Mouse (Mus musculus): ENCODE results near the gene Pnma1. TPM values are rescaled to one million over a fixed set of nuclear protein-coding genes. Genes with fewer than 3 reads are reported as not detected.
"Not testable (repeated sequence)": the region's sequence is repeated elsewhere in the genome, so short reads cannot be mapped to it uniquely, and the experiment has no call there.

The Pnma1 gene
- total and polyA plus RNA-seq, 2 experiments from 2014 or later: 0.31 TPM; not detected in 1

DNA sequence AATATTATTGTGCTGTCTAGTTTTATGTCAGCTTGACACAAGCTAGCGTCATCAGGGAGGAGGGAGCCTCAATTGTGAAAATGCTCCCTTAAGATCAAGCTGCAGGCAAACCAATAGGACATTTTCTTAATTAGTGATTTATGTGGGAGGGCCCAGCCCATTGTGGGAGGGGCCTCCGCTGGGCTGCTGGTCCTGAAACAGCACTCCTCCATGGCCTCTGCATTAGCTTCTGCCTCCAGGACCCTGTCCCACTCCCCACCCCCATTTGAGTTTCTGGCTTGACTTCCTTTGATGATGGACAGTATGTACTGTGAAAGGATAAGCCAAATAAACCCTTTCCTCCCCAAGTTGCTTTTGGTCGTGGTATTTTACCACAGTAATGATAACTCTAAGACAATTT is 41.3 kb downstream of the Pnma1 start:
- no peak overlapping the region for H3K9ac ChIP-seq (replicated peaks; ENCODE audit: low read depth, low read length)
- no peak for ATAC-seq (ENCODE audit: insufficient read depth, low read depth)
- WGBS: 79% methylated on average over 3 of the region's 3 CpGs

DNA sequence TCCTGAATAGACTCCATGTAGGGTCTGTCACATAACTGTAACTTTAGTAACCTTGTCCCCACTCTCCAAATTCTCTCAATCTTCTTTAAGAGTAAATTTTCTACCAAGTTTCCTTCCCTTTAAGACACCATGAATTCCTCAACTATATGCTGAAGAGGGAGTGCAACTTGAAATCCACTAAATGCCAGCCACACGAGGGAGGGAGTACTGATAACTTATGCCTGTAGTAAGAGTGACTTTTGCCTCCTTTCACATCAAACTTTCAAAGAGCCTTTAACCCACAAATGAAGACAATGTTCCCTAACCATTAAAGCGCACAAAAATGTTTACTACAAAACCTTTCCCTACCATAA is 46.8 kb downstream of the Pnma1 start:
- no peak overlapping the region for H3K27ac ChIP-seq (ENCODE audit: low read depth)
- no peak for ATAC-seq (ENCODE audit: insufficient read depth, low read depth)

More for the DNA sequence above, 41.3 kb downstream of the Pnma1 start:
- Histone ChIP-seq H3K27me3 (ENCODE audit: control insufficient read depth, insufficient read depth, low read length) (no peaks in the 10 kb centered on the region), H3K36me3 (replicated peaks; ENCODE audit: control insufficient read depth, insufficient read depth, low read length) (no peaks in the 10 kb centered on the region), H3K9me3 (replicated peaks; ENCODE audit: control insufficient read depth, low read length) (no peaks in the 10 kb centered on the region), H3K27ac (ENCODE audit: low read depth) (no peak overlapping the region), H3K4me3 (ENCODE audit: low read depth, low read length) (no peak overlapping the region), H3K4me1 (ENCODE audit: control insufficient read depth, insufficient read depth) (no peaks in the 10 kb centered on the region), H3K4me2 (ENCODE audit: low read depth, low read length) (no peak overlapping the region)
- no peak for TF ChIP-seq EP300 (IDR thresholded peaks at IDR 0.05; ENCODE audit: low read depth)
- TF ChIP-seq CTCF (IDR thresholded peaks at IDR 0.05; ENCODE audit: low read depth): no peak
- DNase-seq (ENCODE audit: low spot score): no peak

DNA sequence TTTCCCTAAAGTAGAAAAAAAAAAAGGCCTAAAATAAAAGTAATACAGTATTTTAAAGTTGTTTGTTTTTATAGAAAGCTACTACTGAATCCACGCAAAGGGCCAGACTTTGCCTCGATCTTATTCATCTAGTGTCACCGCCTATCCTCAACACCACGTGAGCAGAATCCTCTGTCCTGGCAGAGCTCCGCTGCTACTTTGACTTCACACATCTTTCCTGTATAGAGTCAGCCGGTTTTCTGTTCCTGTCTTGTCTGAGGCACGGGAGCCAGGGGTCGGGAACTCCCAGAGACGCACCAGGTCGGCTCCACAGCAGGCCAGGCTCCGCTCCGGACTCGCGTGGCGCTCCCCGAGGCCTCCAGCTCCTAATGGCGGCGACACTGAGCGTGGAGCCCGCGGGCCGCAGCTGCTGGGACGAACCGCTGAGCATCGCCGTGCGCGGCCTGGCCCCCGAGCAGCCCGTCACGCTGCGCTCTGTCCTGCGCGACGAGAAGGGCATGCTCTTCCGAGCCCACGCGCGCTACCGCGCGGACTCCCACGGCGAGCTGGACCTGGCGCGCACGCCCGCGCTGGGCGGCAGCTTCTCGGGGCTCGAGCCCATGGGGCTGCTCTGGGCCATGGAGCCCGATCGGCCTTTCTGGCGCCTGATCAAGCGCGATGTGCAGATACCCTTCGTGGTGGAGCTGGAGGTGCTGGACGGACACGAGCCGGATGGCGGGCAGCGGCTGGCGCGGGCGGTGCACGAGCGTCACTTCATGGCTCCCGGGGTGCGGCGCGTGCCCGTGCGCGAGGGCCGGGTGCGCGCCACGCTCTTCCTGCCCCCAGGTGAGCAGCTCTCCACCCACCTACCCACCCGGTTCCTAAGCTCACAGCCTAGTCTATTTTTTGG is 47.4 kb downstream of the Pnma1 start, which contains the start of gene Acot6:
TSS of gene Acot6 (plus strand) at position 51 of the 889 bp plus-strand sequence.
- H3K4me3 ChIP-seq (ENCODE audit: low read depth, low read length): peak within 1 kb of the TSS; percentile 57
- peak; percentile 43 for DNase-seq (ENCODE audit: low spot score)
- H3K4me2 ChIP-seq (ENCODE audit: low read depth, low read length): peak within 1 kb of the TSS; percentile 79
- H3K9ac ChIP-seq (replicated peaks; ENCODE audit: low read depth, low read length): peak within 1 kb of the TSS; percentile 65
- peak within 1 kb of the TSS; percentile 13; the same call in 1 of the 2 replicates for H3K27ac ChIP-seq (ENCODE audit: low read depth)
- not testable (repeated sequence) for H3K4me1 ChIP-seq (ENCODE audit: control insufficient read depth, insufficient read depth); H3K36me3 ChIP-seq (replicated peaks; ENCODE audit: control insufficient read depth, insufficient read depth, low read length); H3K9me3 ChIP-seq (replicated peaks; ENCODE audit: control insufficient read depth, low read length); H3K27me3 ChIP-seq (ENCODE audit: control insufficient read depth, insufficient read depth, low read length)
- ATAC-seq (ENCODE audit: insufficient read depth, low read depth): peak; percentile 74
- WGBS: 1% methylated on average over 68 of the region's 80 CpGs

More for the DNA sequence above, 46.8 kb downstream of the Pnma1 start:
- DNase-seq (ENCODE audit: low spot score): no peak
- peak overlapping the region; percentile 79 for H3K4me2 ChIP-seq (ENCODE audit: low read depth, low read length)
- H3K27me3 ChIP-seq (ENCODE audit: control insufficient read depth, insufficient read depth, low read length): no peaks in the 10 kb centered on the region
- peak overlapping the region; percentile 57 for H3K4me3 ChIP-seq (ENCODE audit: low read depth, low read length)
- peak overlapping the region; percentile 65 for H3K9ac ChIP-seq (replicated peaks; ENCODE audit: low read depth, low read length)
- no peaks in the 10 kb centered on the region for H3K9me3 ChIP-seq (replicated peaks; ENCODE audit: control insufficient read depth, low read length)
- no peaks in the 10 kb centered on the region for H3K4me1 ChIP-seq (ENCODE audit: control insufficient read depth, insufficient read depth)
- TF ChIP-seq EP300 (IDR thresholded peaks at IDR 0.05; ENCODE audit: low read depth) (no peak), CTCF (IDR thresholded peaks at IDR 0.05; ENCODE audit: low read depth) (no peak)
- WGBS: 59% methylated on average over 2 of the region's 2 CpGs
- H3K36me3 ChIP-seq (replicated peaks; ENCODE audit: control insufficient read depth, insufficient read depth, low read length): no peaks in the 10 kb centered on the region

DNA sequence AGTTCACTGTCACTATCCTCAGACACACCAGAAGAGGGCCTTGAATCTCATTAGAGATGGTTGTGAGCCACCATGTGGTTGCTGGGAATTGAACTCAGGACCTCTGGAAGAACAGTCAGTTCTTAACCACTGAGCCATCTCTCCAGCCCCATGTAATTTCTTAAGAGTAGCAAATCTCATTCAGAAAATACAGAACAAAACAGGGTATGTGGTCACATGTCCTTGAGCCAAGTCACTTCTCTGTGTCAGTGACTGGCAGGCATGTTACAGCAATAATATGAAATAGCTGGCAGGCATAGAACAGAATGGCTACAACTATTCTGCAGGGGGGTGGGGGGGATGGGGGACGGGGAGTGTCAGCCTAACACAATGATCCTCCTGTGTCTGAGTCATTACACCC is 48.2 kb downstream of the Pnma1 start:
- DNase-seq (ENCODE audit: low spot score) (no peak), ATAC-seq (ENCODE audit: insufficient read depth, low read depth) (no peak)
- 0 out of 2 replicates have a peak overlapping the region, but pooled peaks have one; percentile 57 for H3K4me3 ChIP-seq (ENCODE audit: low read depth, low read length)
- H3K27ac ChIP-seq (ENCODE audit: low read depth): no peak overlapping the region
- TF ChIP-seq CTCF (IDR thresholded peaks at IDR 0.05; ENCODE audit: low read depth) (no peak), EP300 (IDR thresholded peaks at IDR 0.05; ENCODE audit: low read depth) (no peak)
- H3K9me3 ChIP-seq (replicated peaks; ENCODE audit: control insufficient read depth, low read length): no peaks in the 10 kb centered on the region
- no peaks in the 10 kb centered on the region for H3K4me1 ChIP-seq (ENCODE audit: control insufficient read depth, insufficient read depth)
- H3K27me3 ChIP-seq (ENCODE audit: control insufficient read depth, insufficient read depth, low read length): no peaks in the 10 kb centered on the region
- H3K36me3 ChIP-seq (replicated peaks; ENCODE audit: control insufficient read depth, insufficient read depth, low read length): no peaks in the 10 kb centered on the region
- no peak overlapping the region for H3K9ac ChIP-seq (replicated peaks; ENCODE audit: low read depth, low read length)
- 87% methylated on average over 1 of the region's 1 CpGs for WGBS
- peak overlapping the region; percentile 79; the same call in 1 of the 2 replicates for H3K4me2 ChIP-seq (ENCODE audit: low read depth, low read length)

DNA sequence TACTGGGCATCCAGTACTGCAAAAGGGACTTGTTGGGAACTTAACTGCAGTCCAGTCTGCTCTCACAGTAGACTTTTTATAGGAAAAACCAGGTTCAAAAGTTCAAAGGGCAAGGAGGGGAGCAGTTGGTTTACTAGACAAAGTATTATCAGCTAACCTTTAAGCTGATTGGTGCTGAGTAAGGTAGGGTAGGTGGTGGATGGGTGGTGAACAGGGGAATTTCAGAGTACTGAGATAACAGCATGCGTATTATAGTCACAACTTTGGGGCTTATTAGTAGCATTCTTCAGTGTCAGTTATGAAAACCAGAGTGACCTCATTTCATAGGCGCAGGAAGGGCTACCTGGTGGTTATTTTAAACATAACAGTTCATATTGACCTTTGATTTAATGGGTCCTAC is 48.7 kb downstream of the Pnma1 start:
- H3K27ac ChIP-seq (ENCODE audit: low read depth): no peak overlapping the region
- no peak for DNase-seq (ENCODE audit: low spot score)
- ATAC-seq (ENCODE audit: insufficient read depth, low read depth): no peak
- no peak overlapping the region for H3K4me2 ChIP-seq (ENCODE audit: low read depth, low read length)
- WGBS: 100% methylated on average over 2 of the region's 2 CpGs
- TF ChIP-seq EP300 (IDR thresholded peaks at IDR 0.05; ENCODE audit: low read depth) (no peak), CTCF (IDR thresholded peaks at IDR 0.05; ENCODE audit: low read depth) (no peak)
- H3K36me3 ChIP-seq (replicated peaks; ENCODE audit: control insufficient read depth, insufficient read depth, low read length): no peaks in the 10 kb centered on the region
- no peak overlapping the region for H3K4me3 ChIP-seq (ENCODE audit: low read depth, low read length)
- H3K4me1 ChIP-seq (ENCODE audit: control insufficient read depth, insufficient read depth): no peaks in the 10 kb centered on the region
- H3K27me3 ChIP-seq (ENCODE audit: control insufficient read depth, insufficient read depth, low read length): no peaks in the 10 kb centered on the region
- H3K9ac ChIP-seq (replicated peaks; ENCODE audit: low read depth, low read length): no peak overlapping the region
- no peaks in the 10 kb centered on the region for H3K9me3 ChIP-seq (replicated peaks; ENCODE audit: control insufficient read depth, low read length)

Other genes starting within 250 kb of the Pnma1 start
- 22.8 and 42.1 TPM in 2 replicates for gene Numb, start 226.6 kb downstream of the Pnma1 start, total RNA-seq (2014; rRNA removed; ENCODE audit: low replicate concordance)
- gene Numb, start 226.6 kb downstream of the Pnma1 start, polyA plus RNA-seq (2015; fragmentation: Nextera tagmentation; extraction: Ambion mirVana): 19.0 and 19.1 TPM in 2 replicates
- gene Riox1, start 197.9 kb downstream of the Pnma1 start, total RNA-seq (2014; rRNA removed; ENCODE audit: low replicate concordance): 12.4 and 21.9 TPM in 2 replicates
- 4.6 and 5.1 TPM in 2 replicates for gene Riox1, start 197.9 kb downstream of the Pnma1 start, polyA plus RNA-seq (2015; fragmentation: Nextera tagmentation; extraction: Ambion mirVana)
- gene Heatr4, start 163.6 kb downstream of the Pnma1 start, total RNA-seq (2014; rRNA removed; ENCODE audit: low replicate concordance): not detected in 2 replicates
- 0.04 TPM in 1 of 2 replicates, not detected in the other for gene Heatr4, start 163.6 kb downstream of the Pnma1 start, polyA plus RNA-seq (2015; fragmentation: Nextera tagmentation; extraction: Ambion mirVana)
- 158 and 228 TPM in 2 replicates for gene Acot2, start 160.6 kb downstream of the Pnma1 start, total RNA-seq (2014; rRNA removed; ENCODE audit: low replicate concordance)
- gene Acot2, start 160.6 kb downstream of the Pnma1 start, polyA plus RNA-seq (2015; fragmentation: Nextera tagmentation; extraction: Ambion mirVana): 300 and 309 TPM in 2 replicates
- gene Acot1, start 139.0 kb downstream of the Pnma1 start, total RNA-seq (2014; rRNA removed; ENCODE audit: low replicate concordance): 71.5 and 122 TPM in 2 replicates
- 137 and 142 TPM in 2 replicates for gene Acot1, start 139.0 kb downstream of the Pnma1 start, polyA plus RNA-seq (2015; fragmentation: Nextera tagmentation; extraction: Ambion mirVana)
- gene Acot4, start 110.1 kb downstream of the Pnma1 start, total RNA-seq (2014; rRNA removed; ENCODE audit: low replicate concordance): 0.31 and 18.2 TPM in 2 replicates
- gene Acot4, start 110.1 kb downstream of the Pnma1 start, polyA plus RNA-seq (2015; fragmentation: Nextera tagmentation; extraction: Ambion mirVana): 0.55 and 0.60 TPM in 2 replicates
- gene Gm49366, start 109.6 kb downstream of the Pnma1 start, total RNA-seq (2014; rRNA removed; ENCODE audit: low replicate concordance): not detected in 2 replicates
- gene Gm49366, start 109.6 kb downstream of the Pnma1 start, polyA plus RNA-seq (2015; fragmentation: Nextera tagmentation; extraction: Ambion mirVana): not detected in 2 replicates
- gene Acot3, start 96.3 kb downstream of the Pnma1 start, total RNA-seq (2014; rRNA removed; ENCODE audit: low replicate concordance): 0.31 and 0.54 TPM in 2 replicates
- gene Acot3, start 96.3 kb downstream of the Pnma1 start, polyA plus RNA-seq (2015; fragmentation: Nextera tagmentation; extraction: Ambion mirVana): 1.8 and 2.1 TPM in 2 replicates
- gene Acot5, start 79.2 kb downstream of the Pnma1 start, total RNA-seq (2014; rRNA removed; ENCODE audit: low replicate concordance): not detected in 2 replicates
- gene Acot5, start 79.2 kb downstream of the Pnma1 start, polyA plus RNA-seq (2015; fragmentation: Nextera tagmentation; extraction: Ambion mirVana): not detected in 2 replicates
- gene Acot6, start 47.8 kb downstream of the Pnma1 start, total RNA-seq (2014; rRNA removed; ENCODE audit: low replicate concordance): 1.8 and 5.8 TPM in 2 replicates
- gene Acot6, start 47.8 kb downstream of the Pnma1 start, polyA plus RNA-seq (2015; fragmentation: Nextera tagmentation; extraction: Ambion mirVana): 1.1 and 1.2 TPM in 2 replicates
- gene Dnal1, start 34.1 kb downstream of the Pnma1 start, total RNA-seq (2014; rRNA removed; ENCODE audit: low replicate concordance): 2.0 and 2.3 TPM in 2 replicates
- 2.6 and 2.7 TPM in 2 replicates for gene Dnal1, start 34.1 kb downstream of the Pnma1 start, polyA plus RNA-seq (2015; fragmentation: Nextera tagmentation; extraction: Ambion mirVana)
- 13.5 and 14.5 TPM in 2 replicates for gene Elmsan1, start 70.4 kb upstream of the Pnma1 start, total RNA-seq (2014; rRNA removed; ENCODE audit: low replicate concordance)
- gene Elmsan1, start 70.4 kb upstream of the Pnma1 start, polyA plus RNA-seq (2015; fragmentation: Nextera tagmentation; extraction: Ambion mirVana): 3.5 and 3.6 TPM in 2 replicates
- gene Ptgr2, start 136.7 kb upstream of the Pnma1 start, total RNA-seq (2014; rRNA removed; ENCODE audit: low replicate concordance): 104 and 105 TPM in 2 replicates
- gene Ptgr2, start 136.7 kb upstream of the Pnma1 start, polyA plus RNA-seq (2015; fragmentation: Nextera tagmentation; extraction: Ambion mirVana): 141 and 154 TPM in 2 replicates
- gene Zfp410, start 168.4 kb upstream of the Pnma1 start, total RNA-seq (2014; rRNA removed; ENCODE audit: low replicate concordance): 36.9 and 37.7 TPM in 2 replicates
- gene Zfp410, start 168.4 kb upstream of the Pnma1 start, polyA plus RNA-seq (2015; fragmentation: Nextera tagmentation; extraction: Ambion mirVana): 36.3 and 38.5 TPM in 2 replicates
- 271 and 278 TPM in 2 replicates for gene Coq6, start 213.2 kb upstream of the Pnma1 start, total RNA-seq (2014; rRNA removed; ENCODE audit: low replicate concordance)
- 102 and 105 TPM in 2 replicates for gene Coq6, start 213.2 kb upstream of the Pnma1 start, polyA plus RNA-seq (2015; fragmentation: Nextera tagmentation; extraction: Ambion mirVana)
- 3.4 and 4.0 TPM in 2 replicates for gene Fam161b, start 213.3 kb upstream of the Pnma1 start, total RNA-seq (2014; rRNA removed; ENCODE audit: low replicate concordance)
- gene Fam161b, start 213.3 kb upstream of the Pnma1 start, polyA plus RNA-seq (2015; fragmentation: Nextera tagmentation; extraction: Ambion mirVana): 5.6 and 6.0 TPM in 2 replicates